11 mouse cellular contexts compared by ENCODE assay signal in genomic region chr5:142998171-142998570, GRCm38 (mm10). TPM values are rescaled to one million over a fixed set of nuclear protein-coding genes. Genes with fewer than 3 reads are reported as not detected.
DNase-seq lines count a peak whose midpoint lies in the region; ATAC-seq and TF ChIP-seq lines count a peak whose summit lies in the region.
"Had no signal": no experiment of that assay in that cellular context is flagged by ENCODE, and none has a peak within 500 bp of the region (broad histone marks: within the 10 kb centered on the region; RNA-seq: fewer than 3 reads in every experiment).

No protein-coding gene starts in this region.

- H3K4me2 ChIP-seq in midbrain, embryonic 13.5 days (replicated peaks), result no peak overlapping the region
- H3K4me2 ChIP-seq in midbrain, postnatal 0 days (ENCODE audit: low read depth, low read length, poor library complexity, severe bottlenecking), result no peak overlapping the region
- no peak overlapping the region for H3K4me2 ChIP-seq in heart, embryonic 14.5 days (ENCODE audit: low read length)
- H3K4me2 ChIP-seq in kidney, embryonic 15.5 days, result no peak overlapping the region

- no peak for DNase-seq in midbrain, postnatal 0 days (ENCODE audit: low spot score)
- DNase-seq in spleen, postnatal 14 days (ENCODE audit: low spot score in 2 of 2), result no peak
- DNase-seq in layer of hippocampus, adult 11-12 months (ENCODE audit: low spot score), result no peak
- DNase-seq: cerebellum, adult 11 months; left cerebral cortex, postnatal 4 days; thymus, postnatal 14 days had no signal

- no peaks in the 10 kb centered on the region for H3K27me3 ChIP-seq in midbrain, embryonic 13.5 days
- H3K27me3 ChIP-seq in midbrain, postnatal 0 days (ENCODE audit: insufficient read depth, low read length), result no peaks in the 10 kb centered on the region
- no peaks in the 10 kb centered on the region for H3K27me3 ChIP-seq in heart, embryonic 14.5 days (ENCODE audit: control insufficient read depth, insufficient read depth, low read length)
- no peaks in the 10 kb centered on the region for H3K27me3 ChIP-seq in kidney, embryonic 15.5 days

- peaks cover 18% of the 10 kb centered on the region for H3K4me1 ChIP-seq in midbrain, embryonic 13.5 days (replicated peaks)
- no peaks in the 10 kb centered on the region for H3K4me1 ChIP-seq in midbrain, postnatal 0 days (ENCODE audit: insufficient read depth, low read length)
- peaks cover 22 to 24% of the 10 kb centered on the region in 2 experiments for H3K4me1 ChIP-seq in heart, embryonic 14.5 days (ENCODE audit: control insufficient read depth in 2 of 2, insufficient read depth in 2 of 2, low read length in 2 of 2)
- H3K4me1 ChIP-seq in kidney, embryonic 15.5 days, result peaks cover 52% of the 10 kb centered on the region

- ATAC-seq in midbrain, embryonic 13.5 days, result no peak
- ATAC-seq in midbrain, postnatal 0 days (ENCODE audit: low FRiP score), result no peak
- peak; percentile 58 for ATAC-seq in heart, embryonic 14.5 days (ENCODE audit: insufficient number of reproducible peaks, insufficient read depth, low FRiP score, low read depth)
- no peak for ATAC-seq in kidney, embryonic 15.5 days (replicated peaks; ENCODE audit: low FRiP score)
- no peak for ATAC-seq in megakaryocyte-erythroid progenitor cell, adult 5-6 weeks (replicated peaks; ENCODE audit: low FRiP score, low TSS enrichment, poor library complexity, severe bottlenecking)

- no peak overlapping the region for H3K4me3 ChIP-seq in midbrain, embryonic 13.5 days (replicated peaks)
- H3K4me3 ChIP-seq in midbrain, postnatal 0 days (ENCODE audit: low read depth, low read length), result no peak overlapping the region
- H3K4me3 ChIP-seq in heart, embryonic 14.5 days (ENCODE audit: control insufficient read depth in 1 of 2, insufficient read depth in 1 of 2, low read depth in 1 of 2, low read length in 2 of 2), result no peak overlapping the region
- H3K4me3 ChIP-seq in kidney, embryonic 15.5 days (replicated peaks), result no peak overlapping the region

- WGBS in midbrain, embryonic 13.5 days, result 51% methylated on average over 2 of the region's 2 CpGs
- 43% methylated on average over 2 of the region's 2 CpGs for WGBS in midbrain, postnatal 0 days
- WGBS in heart, embryonic 14.5 days, result 41% methylated on average over 2 of the region's 2 CpGs
- 33% methylated on average over 2 of the region's 2 CpGs for WGBS in kidney, embryonic 15.5 days

- TF ChIP-seq CTCF in midbrain, postnatal 0 days (IDR thresholded peaks at IDR 0.05), result no peak

- no peaks in the 10 kb centered on the region for H3K9me3 ChIP-seq in midbrain, embryonic 13.5 days
- H3K9me3 ChIP-seq in midbrain, postnatal 0 days (ENCODE audit: low read length), result no peaks in the 10 kb centered on the region
- no peaks in the 10 kb centered on the region for H3K9me3 ChIP-seq in heart, embryonic 14.5 days (ENCODE audit: control insufficient read depth, low read length)
- H3K9me3 ChIP-seq in kidney, embryonic 15.5 days (replicated peaks), result no peaks in the 10 kb centered on the region
- H3K9me3 ChIP-seq: G1E had no signal

- H3K27ac ChIP-seq in midbrain, embryonic 13.5 days, result peak overlapping the region; percentile 19; the same call in 1 of the 2 replicates
- H3K27ac ChIP-seq in midbrain, postnatal 0 days (ENCODE audit: low read depth, low read length), result no peak overlapping the region
- peak overlapping the region; percentile 52 to 58 for H3K27ac ChIP-seq in heart, embryonic 14.5 days (replicated peaks in 1 of 2; ENCODE audit: control insufficient read depth in 1 of 2, insufficient read depth in 1 of 2, low read depth in 2 of 2, low read length in 2 of 2)
- peak overlapping the region; percentile 73 for H3K27ac ChIP-seq in kidney, embryonic 15.5 days

- peaks cover 32% of the 10 kb centered on the region for H3K36me3 ChIP-seq in midbrain, embryonic 13.5 days
- H3K36me3 ChIP-seq in midbrain, postnatal 0 days (ENCODE audit: insufficient read depth, low read length), result peaks cover 6% of the 10 kb centered on the region; the same call in 1 of the 2 replicates
- peaks cover 14% of the 10 kb centered on the region for H3K36me3 ChIP-seq in heart, embryonic 14.5 days (ENCODE audit: control insufficient read depth, insufficient read depth, low read length)
- H3K36me3 ChIP-seq in kidney, embryonic 15.5 days, result peaks cover 23% of the 10 kb centered on the region; the same call in 1 of the 2 replicates

- no peak overlapping the region for H3K9ac ChIP-seq in midbrain, embryonic 13.5 days (replicated peaks)
- H3K9ac ChIP-seq in midbrain, postnatal 0 days (replicated peaks; ENCODE audit: low read length, poor library complexity, severe bottlenecking), result no peak overlapping the region
- no peak overlapping the region for H3K9ac ChIP-seq in heart, embryonic 14.5 days (ENCODE audit: low read length)
- H3K9ac ChIP-seq in kidney, embryonic 15.5 days, result no peak overlapping the region

RNA-seq across cellular contexts. Expression of gene Fscn1, which starts 38.0 kb away (rescaled TPM):
- polyA plus RNA-seq in midbrain, embryonic 13.5 days (2015; fragmentation: Nextera tagmentation; extraction: Ambion mirVana), result 555 TPM in 2 replicates
- total RNA-seq in midbrain, postnatal 0 days (2014; rRNA removed), result 536 and 616 TPM in 2 replicates
- polyA plus RNA-seq in midbrain, postnatal 0 days (2015; fragmentation: Nextera tagmentation; extraction: Ambion mirVana), result 485 and 504 TPM in 2 replicates
- polyA plus RNA-seq in heart, embryonic 14.5 days (2014; fragmentation: Nextera tagmentation; extraction: Ambion mirVana), result 120 and 124 TPM in 2 replicates
- polyA plus RNA-seq in kidney, embryonic 15.5 days (2015; fragmentation: Nextera tagmentation; extraction: Ambion mirVana), result 320 and 348 TPM in 2 replicates
- 0.17 TPM in 1 of 2 replicates, not detected in the other for total RNA-seq in megakaryocyte-erythroid progenitor cell, adult 5-6 weeks (2014; fragmentation: Nextera tagmentation)
- 0.11 TPM in 1 of 2 replicates, not detected in the other for total RNA-seq in megakaryocyte-erythroid progenitor cell, adult 5-6 weeks (2017)
- total RNA-seq: G1E had no signal
- polyA plus RNA-seq: G1E had no signal
